Mouse (Mus musculus) layer of hippocampus, postnatal 36 days (tissue): Measurements from ENCODE around the gene Pgpep1. TPM values are rescaled to one million over a fixed set of nuclear protein-coding genes. Genes with fewer than 3 reads are reported as not detected.

Source experiments
- DNase-seq, 2 experiments: peaks; one replicate each; pipeline ENCODE4 v3.0.0; 2022
- total RNA-seq, 2 experiments: library from RNA; stranded (reverse); gene quantifications; 2 replicates each; pipeline ENCODE4 v1.2.3; 2021

Gene Pgpep1
- total RNA-seq, 2 experiments from 2014 or later, result 23.1 TPM

GRCm38 (mm10) chr8:70658897-70659603 lies 1.1 kb downstream of the Pgpep1 start:
- DNase-seq, result no peak

DNA sequence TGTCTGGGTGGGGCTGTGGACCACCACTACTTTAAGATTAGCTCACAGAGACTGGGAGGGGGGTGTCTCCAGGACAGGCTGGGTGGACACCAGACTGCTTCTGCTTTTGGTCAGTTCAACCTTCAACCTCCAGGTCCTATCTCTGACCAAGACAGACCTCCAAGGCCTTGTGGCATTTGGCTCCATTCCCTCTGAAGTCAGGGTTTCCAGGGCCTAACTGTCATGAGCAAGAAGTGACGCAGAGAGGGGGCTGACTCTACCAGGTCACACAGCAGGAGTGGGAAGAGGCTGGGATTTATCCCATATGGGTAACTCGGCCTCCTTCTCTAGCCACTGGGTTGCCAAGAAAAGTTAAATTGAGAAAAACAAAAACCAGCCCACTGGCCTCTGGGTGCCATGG lies 2.4 kb downstream of the Pgpep1 start:
- DNase-seq, result no peak

GRCm38 (mm10) chr8:70657214-70657613 lies 3.0 kb downstream of the Pgpep1 start:
- DNase-seq, result no peak

DNA sequence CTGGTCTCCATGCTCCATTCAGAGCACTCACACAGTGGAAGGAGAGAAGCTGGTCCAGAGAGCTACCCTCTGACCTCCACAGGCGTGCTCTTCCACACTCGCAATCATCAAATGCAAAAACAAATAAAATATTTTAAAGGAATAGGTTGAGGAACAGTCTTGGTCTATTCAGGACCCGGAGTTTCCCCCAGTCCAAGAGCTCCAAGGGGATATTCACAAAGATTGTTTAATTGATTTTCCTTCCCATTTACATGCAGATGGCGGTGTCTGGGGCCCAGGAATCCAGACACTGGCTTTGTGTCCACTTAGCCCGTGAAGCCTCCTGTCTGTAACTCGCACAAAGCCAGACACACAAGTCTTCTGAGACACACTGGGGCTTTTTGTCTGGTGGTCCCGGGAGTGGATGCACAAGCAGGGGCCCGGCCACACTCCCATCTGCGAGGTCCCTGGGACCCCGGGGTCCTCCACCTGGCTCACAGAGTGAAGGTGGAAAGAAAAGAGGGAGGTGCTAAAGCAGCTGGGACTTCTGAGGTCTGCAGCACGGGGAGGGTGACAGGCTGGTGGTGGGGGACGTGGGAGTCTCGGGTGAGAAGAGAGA lies 3.9 kb downstream of the Pgpep1 start:
- DNase-seq, result no peak

DNA sequence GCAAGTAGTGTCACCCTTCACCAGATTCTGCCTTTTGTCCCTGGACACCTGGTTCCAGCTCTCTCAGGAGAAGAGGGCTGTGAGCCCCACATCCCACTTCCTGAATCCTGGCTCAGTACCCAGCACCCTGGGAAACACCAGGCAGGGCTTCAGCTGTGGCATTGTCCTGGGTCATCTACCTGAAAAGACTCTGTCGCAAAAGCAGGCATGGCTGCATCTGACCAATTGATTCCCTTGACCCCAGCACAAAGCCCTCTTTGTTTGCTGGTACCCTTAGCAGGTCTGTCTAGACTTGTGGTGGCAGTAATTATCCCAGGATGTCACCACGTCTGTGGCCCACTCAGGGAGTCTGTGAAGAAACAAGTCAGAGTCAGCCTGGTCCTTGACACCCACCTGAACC lies 4.7 kb downstream of the Pgpep1 start:
- DNase-seq, result no peak

GRCm38 (mm10) chr8:70654121-70654520 lies 6.1 kb downstream of the Pgpep1 start:
- no peak for DNase-seq

GRCm38 (mm10) chr8:70653226-70653625 lies 7.0 kb downstream of the Pgpep1 start:
- no peak for DNase-seq

DNA sequence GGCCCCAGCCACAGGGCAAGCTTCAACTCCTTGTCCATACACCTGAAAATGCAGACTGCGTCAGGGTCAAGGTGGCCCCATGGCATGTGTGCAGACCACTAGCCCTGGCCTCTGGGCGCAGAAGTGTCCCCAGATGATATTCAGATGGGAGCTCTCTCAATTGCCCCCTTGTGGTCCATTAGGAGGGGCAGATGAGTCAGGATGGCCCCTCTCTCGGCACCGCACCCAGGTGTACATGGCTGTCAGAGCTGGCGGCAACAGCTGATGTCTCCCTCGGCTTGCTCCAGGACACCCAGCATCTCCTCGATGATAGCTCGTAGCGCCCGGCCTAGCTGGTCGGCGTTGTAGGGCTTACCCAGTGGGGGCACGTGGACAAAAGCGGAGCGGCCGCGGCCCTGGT lies 9.8 kb downstream of the Pgpep1 start:
- no peak for DNase-seq

DNA sequence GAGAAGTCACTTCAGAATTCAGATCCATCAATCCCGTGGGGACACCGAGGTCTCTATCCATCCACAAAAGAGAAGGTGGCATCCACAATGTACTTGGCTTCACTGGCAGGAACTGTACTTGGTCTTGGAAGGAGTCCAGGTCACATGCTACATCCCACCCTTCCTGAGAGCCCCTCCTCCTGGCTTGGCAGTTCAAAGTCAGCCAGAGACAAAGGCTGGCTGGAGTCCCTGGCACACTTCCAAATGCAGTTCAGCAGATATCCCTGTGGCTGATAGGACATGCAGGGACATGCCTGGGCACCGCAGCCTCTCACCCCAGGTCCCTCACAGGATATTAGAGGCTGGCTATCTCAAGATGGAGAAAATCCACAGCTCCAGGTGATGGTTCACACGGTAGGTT lies 10.9 kb downstream of the Pgpep1 start:
- no peak for DNase-seq

- DNase-seq, result no peak
These were observed 11.3 kb downstream of the Pgpep1 start for GRCm38 (mm10) chr8:70648921-70649320.

DNA sequence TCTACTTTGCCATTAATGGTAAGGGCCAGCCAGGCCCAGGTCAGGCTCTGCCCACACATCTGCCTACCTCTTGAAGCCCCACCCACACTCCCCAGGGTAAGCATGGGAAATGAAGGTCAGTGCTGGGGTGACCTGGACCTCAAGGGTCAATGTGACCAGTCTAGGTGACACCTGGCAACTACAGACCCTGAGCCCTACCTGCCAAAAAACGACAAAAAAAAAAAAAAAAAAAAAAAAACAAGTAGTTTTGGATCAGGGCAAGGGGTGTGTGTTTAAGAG lies 12.1 kb downstream of the Pgpep1 start:
- DNase-seq, result no peak

GRCm38 (mm10) chr8:70647343-70648163 lies 12.6 kb downstream of the Pgpep1 start:
- DNase-seq, result no peak

- no peak for DNase-seq
These were observed 13.4 kb downstream of the Pgpep1 start for GRCm38 (mm10) chr8:70646775-70647174.

GRCm38 (mm10) chr8:70646369-70646768 lies 13.8 kb downstream of the Pgpep1 start:
- DNase-seq, result no peak

GRCm38 (mm10) chr8:70645501-70646224 lies 14.5 kb downstream of the Pgpep1 start:
- DNase-seq, result no peak

GRCm38 (mm10) chr8:70644065-70644464 lies 16.1 kb downstream of the Pgpep1 start:
- DNase-seq, result no peak

DNA sequence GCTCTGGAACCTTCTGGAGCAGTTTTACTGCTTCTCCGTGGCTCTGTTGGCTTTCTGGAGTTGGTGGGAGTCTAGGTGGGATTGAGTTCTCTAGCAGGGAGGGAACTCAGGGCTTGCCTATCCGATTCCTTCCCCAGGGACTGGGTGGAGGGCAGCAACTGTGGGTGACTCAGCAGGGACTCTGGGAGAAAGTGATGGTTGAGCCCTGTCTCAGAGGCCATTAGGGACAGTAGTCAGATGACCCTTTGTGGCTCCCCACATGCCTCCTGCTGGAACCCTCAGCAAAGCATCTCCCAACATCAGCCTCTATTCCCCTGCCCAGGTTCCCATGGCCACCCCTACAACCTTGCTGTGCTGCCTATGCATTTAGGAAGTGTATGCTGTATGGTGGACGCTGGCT lies 17.2 kb downstream of the Pgpep1 start:
- DNase-seq, result no peak

DNA sequence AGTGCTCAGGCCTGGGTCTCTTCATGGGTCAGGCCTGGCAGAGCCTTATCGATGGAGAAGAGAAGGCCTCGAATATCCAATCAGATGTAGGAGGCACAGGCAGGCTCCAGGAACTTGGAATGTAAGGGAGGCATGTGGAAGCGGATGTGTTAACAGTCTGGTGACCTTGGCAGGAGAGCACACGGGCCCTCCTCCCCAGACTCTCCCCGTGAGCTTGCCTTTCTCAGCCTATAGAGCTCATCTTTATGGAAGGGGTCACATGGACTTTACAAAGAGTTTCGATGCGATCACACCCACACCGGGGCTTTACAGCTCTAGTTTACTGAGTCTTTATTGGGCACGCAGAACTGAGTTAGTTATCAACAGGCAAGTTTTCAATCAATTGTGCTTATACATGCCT lies 21.4 kb downstream of the Pgpep1 start:
- no peak for DNase-seq

DNA sequence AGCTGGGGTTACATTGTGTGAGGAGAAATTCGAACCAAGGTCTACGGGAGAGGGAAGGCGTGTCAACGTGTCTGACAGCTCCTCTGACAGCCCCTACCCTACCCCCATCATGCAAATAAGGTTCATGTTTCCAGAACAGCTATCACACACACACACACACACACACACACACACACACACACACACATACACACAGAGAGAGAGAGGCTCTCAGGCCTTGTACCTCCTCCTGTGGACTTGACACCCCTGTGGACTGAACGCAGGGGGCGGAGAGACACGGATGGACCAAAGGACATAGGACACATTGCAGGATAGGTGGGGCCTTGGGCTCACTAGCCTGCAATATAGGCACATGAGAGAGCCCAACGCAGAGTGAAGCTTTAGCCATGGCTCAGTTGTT lies 23.4 kb downstream of the Pgpep1 start:
- no peak for DNase-seq

GRCm38 (mm10) chr8:70635527-70635926 lies 24.7 kb downstream of the Pgpep1 start:
- DNase-seq, result no peak

GRCm38 (mm10) chr8:70634066-70634465 lies 26.1 kb downstream of the Pgpep1 start:
- DNase-seq, result no peak

DNA sequence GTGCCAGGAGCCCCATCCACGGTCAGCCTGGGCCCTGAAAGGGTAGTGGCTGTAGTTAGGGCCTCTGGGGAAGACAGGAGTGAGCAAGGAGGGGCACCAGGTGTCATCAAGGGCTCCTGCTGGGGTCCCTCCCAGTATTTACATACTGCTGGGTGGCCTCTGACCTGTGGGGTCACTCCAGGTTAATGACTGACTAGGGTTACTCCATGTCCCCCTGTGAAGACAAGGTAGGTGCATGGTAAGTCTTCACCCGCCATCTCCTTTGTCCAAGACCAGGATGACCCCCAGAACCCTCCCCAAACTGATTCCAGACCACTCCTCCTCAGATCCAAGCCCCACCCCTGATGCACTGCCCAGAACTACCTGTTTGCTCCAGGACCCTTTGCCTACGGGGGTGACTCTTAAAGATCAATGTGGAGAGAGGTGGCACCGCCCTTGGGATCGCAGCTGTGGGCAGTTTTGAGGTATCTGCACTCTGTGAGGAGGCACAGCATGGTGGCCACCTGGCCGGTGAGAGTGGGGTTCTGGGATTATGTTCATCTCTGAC lies 27.8 kb downstream of the Pgpep1 start, which contains the start of gene Gdf15:
Gene Gdf15 (minus strand): TSS at position 111 of the 547 bp plus-strand sequence.
- DNase-seq, result no peak

DNA sequence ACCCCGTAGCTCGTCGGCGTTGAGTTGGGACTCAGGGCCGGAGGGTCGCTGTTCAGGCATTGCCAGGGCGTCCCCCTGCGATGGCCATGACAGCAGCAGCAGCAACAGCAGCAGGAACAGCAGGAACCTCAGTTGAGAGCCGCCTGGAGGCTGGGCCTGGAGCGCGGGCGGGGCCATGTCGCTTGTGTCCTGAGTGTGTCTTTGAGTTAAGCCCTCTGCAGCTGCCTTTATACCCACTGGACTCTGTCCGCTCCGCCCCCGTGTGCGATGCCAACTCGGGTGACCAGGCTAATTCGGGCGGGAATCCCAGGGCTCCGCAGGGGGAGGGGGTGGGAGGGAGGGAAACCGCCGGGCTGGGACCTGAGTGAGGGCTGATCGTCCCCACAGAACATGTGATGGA lies 28.8 kb downstream of the Pgpep1 start:
- no peak for DNase-seq
